Mouse (Mus musculus): ENCODE measurements around the gene Pla1a. TPM values are rescaled to one million over a fixed set of nuclear protein-coding genes. Genes with fewer than 3 reads are reported as not detected.

Pla1a gene
- polyA plus RNA-seq, 1 experiment from 2014 or later, result not detected

DNA sequence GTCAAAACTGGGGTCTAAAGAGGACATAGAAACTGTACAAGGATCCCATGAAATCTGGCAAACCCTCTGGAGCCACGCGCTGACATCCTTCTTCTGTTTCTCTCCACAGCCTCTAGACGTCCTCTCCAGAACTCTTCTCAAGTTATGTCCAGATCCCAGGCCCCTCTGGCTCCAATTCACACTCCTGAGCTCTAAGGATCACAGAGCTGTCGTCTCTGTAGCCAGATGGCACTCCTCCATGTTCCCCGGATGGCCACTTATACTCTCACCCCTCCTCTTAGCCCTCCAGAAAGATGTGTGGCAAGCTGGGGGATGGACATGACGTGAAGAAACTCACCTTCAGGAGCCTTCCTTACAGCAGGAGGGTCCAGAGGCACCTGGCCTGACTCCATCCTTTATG lies 55.4 kb downstream of the Pla1a start:
- Histone ChIP-seq H3K79me2 (ENCODE audit: inconsistent target) (no peaks in the 10 kb centered on the region), H3K4me3 (ENCODE audit: inconsistent target) (no peak overlapping the region), H3K27ac (no peak overlapping the region), H3K36me3 (ENCODE audit: inconsistent target) (no peaks in the 10 kb centered on the region)
- WGBS (ENCODE audit: missing documents), result 97% methylated on average over 6 of the region's 6 CpGs

DNA sequence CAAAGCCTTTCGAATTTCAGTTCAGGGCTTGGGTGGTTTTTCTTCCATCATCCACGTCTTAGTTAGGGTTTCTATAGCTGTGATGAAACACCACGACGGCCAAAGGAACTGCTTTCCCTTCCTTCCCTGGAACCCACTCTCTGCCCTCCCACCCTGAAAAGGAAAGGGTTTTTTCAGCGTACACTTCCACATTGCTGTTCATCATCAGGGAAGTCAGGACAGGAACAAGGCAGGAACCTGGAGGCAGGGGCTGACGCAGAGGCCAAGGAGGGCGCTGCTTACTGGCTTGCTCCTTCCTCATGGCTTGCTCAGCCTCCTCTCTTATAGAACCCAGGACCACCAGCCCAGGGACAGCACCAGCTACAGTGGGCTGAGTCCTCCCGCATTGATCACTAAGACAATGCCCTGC lies 56.1 kb downstream of the Pla1a start:
- WGBS (ENCODE audit: missing documents), result 21% methylated on average over 8 of the region's 8 CpGs
- H3K79me2 ChIP-seq (ENCODE audit: inconsistent target), result no peaks in the 10 kb centered on the region
- peak overlapping the region; percentile 38 for H3K4me3 ChIP-seq (ENCODE audit: inconsistent target)
- H3K36me3 ChIP-seq (ENCODE audit: inconsistent target), result no peaks in the 10 kb centered on the region
- peak overlapping the region; percentile 48 for H3K27ac ChIP-seq

DNA sequence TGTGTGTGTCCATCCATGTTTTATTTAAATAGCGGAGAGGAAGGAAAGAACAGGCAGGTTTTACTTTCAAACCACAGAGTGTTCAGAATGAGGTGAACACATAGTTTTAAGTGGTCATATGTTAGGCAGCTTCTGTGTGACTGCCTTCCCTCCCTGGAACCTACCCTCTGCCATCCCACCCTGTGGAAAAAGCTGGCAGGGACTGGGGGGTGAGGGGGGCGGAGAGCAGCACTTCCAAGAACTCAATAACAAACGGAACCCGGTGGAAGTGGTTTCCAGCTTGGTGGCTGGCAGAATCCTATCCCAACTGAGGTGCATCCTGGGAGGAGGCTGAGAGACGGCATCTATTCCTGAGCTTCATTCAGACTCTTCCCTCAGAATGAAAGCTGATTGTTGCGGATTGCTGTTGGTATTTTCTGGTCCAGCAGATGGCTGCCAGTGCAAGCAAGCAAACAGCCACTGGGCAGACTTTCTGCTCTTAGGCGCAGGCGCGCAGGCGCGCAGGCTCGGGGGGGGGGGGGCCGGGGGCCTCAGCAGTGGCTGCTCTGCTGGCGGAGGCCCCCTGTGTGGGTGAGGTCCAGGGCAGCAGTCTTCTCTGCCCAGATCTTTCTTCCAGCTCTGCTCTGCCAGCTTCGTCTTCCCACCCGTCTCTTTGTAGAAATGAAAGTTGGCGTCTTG lies 56.6 kb downstream of the Pla1a start:
- Histone ChIP-seq H3K36me3 (ENCODE audit: inconsistent target) (no peaks in the 10 kb centered on the region), H3K79me2 (ENCODE audit: inconsistent target) (no peaks in the 10 kb centered on the region), H3K27ac (peak overlapping the region; percentile 48), H3K4me3 (ENCODE audit: inconsistent target) (peak overlapping the region; percentile 38)
- 18% methylated on average over 11 of the region's 17 CpGs for WGBS (ENCODE audit: missing documents)

DNA sequence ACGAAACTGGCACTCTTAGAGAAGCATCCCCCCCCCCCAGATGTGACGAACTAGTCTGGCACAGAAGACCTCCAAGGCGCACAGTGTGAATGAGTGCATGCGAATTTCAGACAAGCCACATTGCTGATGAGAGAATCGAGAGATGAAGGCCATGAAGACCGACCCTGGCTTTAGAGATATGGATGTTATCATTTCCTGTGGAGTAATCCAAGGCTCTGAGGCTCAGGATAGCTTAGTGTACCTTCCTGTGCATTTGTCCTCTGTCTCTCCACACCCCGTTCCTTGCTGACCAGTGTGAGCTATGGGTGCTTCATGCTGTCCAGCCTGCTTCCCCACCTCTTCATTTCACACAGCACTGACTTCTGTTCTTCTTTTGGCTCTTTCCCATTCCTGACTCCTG lies 57.8 kb downstream of the Pla1a start:
- H3K79me2 ChIP-seq (ENCODE audit: inconsistent target), result no peaks in the 10 kb centered on the region
- H3K4me3 ChIP-seq (ENCODE audit: inconsistent target), result no peak overlapping the region
- H3K36me3 ChIP-seq (ENCODE audit: inconsistent target), result no peaks in the 10 kb centered on the region
- no peak overlapping the region for H3K27ac ChIP-seq
- WGBS (ENCODE audit: missing documents), result 86% methylated on average over 7 of the region's 7 CpGs

DNA sequence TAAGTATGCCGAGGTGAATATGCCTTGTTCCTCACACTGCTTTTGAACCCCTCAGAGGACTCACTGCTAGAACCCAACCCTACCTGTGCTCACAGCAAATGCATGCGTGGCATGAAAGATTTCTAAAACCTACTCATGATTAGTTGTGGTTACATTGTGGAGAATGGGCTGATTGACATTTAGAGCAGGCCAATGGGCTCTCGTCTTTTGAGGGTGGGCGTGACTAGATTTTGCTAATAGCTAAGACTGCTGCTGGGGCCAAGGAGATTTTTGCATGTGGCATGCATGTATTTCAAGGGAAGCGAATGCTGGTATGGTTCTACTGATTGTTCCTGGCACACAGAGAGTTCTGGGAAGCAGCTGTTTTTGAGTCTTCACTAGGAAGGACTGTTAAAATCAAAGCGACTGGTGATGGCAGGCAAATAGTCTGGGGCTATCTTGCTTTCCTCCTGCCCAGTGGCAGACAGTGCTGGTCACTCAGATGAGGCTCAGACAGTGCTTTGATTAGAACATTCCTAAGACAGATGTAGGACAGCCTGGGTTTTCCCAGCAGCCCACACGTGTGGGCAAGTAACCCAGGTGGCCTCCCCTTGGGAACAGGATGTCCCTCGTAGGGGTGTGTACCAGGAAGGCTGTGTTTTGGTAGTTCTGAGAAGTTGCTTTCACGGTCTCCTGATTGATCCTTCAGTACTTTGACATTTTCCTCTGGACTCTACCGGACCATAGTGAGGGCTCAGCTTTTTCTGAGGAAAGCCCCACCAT lies 58.4 kb downstream of the Pla1a start:
- Histone ChIP-seq H3K36me3 (ENCODE audit: inconsistent target) (no peaks in the 10 kb centered on the region), H3K27ac (no peak overlapping the region), H3K79me2 (ENCODE audit: inconsistent target) (no peaks in the 10 kb centered on the region), H3K4me3 (ENCODE audit: inconsistent target) (no peak overlapping the region)
- 87% methylated on average over 10 of the region's 10 CpGs for WGBS (ENCODE audit: missing documents)

DNA sequence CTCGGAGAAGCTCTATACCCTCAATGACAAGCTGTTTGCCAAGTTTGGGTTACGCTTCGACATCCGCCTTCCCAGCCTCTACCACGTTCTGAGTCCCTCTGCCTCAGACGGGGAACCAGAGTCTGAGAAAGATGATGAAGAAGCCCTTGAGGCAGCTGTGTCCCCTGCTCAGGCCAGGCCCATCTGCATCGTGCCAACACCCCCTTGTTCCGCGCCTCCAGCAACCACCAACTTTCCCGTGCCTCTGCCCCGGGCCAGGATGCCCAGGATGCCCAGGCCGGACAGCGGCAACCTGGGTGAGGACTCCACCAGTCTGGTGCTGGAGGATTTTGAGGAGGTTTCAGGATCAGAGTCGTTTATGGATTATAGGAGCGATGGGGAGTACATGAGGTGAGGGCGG lies 59.0 kb downstream of the Pla1a start:
- Histone ChIP-seq H3K36me3 (ENCODE audit: inconsistent target) (no peaks in the 10 kb centered on the region), H3K27ac (no peak overlapping the region), H3K79me2 (ENCODE audit: inconsistent target) (no peaks in the 10 kb centered on the region), H3K4me3 (ENCODE audit: inconsistent target) (no peak overlapping the region)
- 92% methylated on average over 16 of the region's 16 CpGs for whole genome bisulfite sequencing (ENCODE audit: missing documents)

DNA sequence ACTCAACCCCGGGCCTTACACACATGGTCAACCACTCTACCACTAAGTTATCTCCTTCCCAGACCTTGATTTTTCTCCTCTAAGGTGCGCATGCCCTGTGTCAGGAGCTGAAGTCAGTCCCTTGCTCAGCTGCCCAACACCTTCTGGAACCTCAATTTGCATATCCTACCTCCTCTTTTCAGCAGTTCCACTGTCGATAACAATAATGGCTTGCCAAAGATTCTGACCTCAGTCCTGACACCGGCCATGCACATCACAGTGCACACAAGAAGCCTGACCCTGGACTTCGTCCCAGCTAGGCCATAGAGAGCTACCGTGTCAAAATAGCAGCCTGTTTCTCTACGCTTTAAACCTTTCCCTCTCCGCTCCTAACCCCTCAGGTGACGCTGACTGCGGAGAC lies 59.5 kb downstream of the Pla1a start:
- 93% methylated on average over 10 of the region's 10 CpGs for WGBS (ENCODE audit: missing documents)
- no peak overlapping the region for H3K27ac ChIP-seq

DNA sequence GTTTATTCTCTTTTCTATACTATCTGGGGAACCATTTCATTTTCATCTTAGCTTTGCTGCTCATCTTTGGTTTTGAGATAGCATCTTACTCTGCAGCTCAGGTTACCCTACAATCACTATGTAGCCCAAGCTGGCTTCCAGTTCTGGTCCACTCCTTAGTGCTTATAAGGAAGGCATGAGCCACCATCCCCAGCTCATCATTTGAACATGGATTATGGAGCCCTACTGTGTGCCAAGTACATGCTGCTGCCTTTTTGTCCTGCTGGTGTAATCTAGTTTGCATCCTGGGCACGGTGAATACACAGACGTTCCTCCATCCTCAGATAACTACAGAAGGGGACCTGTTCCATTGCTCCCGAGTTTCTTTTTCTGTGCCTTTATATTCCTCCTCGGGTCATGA lies 60.1 kb downstream of the Pla1a start:
- no peak overlapping the region for H3K4me3 ChIP-seq (ENCODE audit: inconsistent target)

More for the DNA sequence above, 59.5 kb downstream of the Pla1a start:
- Histone ChIP-seq H3K79me2 (ENCODE audit: inconsistent target) (no peaks in the 10 kb centered on the region), H3K36me3 (ENCODE audit: inconsistent target) (no peaks in the 10 kb centered on the region), H3K4me3 (ENCODE audit: inconsistent target) (no peak overlapping the region)

DNA sequence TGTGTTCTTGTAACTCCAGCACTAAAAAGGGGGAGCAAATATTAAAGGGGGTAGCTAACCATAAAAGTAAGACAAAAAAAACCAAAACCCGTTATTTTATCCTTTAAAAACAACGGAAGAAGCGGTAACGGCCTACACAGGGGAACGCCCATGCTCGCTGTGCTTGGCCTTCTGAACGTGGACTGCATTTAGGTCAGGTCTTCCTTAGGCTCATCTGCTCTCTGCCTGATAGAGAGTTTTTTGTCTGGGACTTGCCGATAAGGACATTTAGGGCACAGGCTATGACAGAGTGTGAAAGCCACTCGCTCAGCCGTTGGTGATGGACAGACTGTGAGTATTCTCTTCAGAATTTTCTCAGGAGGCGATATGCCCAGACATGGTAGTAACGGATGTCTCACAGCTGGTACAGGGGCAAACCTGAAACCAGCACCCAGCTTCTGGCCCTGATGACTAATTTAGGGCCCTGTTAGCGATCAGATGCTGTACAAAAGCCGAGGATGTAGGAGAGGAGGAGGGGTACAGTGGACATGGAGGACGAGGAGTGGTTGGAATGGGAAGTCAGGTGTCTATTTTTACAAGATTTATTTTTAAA lies 61.1 kb downstream of the Pla1a start:
- Histone ChIP-seq H3K4me3 (ENCODE audit: inconsistent target) (no peak overlapping the region), H3K27ac (no peak overlapping the region)

More for the DNA sequence above, 60.1 kb downstream of the Pla1a start:
- Histone ChIP-seq H3K79me2 (ENCODE audit: inconsistent target) (no peaks in the 10 kb centered on the region), H3K27ac (no peak overlapping the region), H3K36me3 (ENCODE audit: inconsistent target) (no peaks in the 10 kb centered on the region)
- WGBS (ENCODE audit: missing documents), result 88% methylated on average over 4 of the region's 4 CpGs

DNA sequence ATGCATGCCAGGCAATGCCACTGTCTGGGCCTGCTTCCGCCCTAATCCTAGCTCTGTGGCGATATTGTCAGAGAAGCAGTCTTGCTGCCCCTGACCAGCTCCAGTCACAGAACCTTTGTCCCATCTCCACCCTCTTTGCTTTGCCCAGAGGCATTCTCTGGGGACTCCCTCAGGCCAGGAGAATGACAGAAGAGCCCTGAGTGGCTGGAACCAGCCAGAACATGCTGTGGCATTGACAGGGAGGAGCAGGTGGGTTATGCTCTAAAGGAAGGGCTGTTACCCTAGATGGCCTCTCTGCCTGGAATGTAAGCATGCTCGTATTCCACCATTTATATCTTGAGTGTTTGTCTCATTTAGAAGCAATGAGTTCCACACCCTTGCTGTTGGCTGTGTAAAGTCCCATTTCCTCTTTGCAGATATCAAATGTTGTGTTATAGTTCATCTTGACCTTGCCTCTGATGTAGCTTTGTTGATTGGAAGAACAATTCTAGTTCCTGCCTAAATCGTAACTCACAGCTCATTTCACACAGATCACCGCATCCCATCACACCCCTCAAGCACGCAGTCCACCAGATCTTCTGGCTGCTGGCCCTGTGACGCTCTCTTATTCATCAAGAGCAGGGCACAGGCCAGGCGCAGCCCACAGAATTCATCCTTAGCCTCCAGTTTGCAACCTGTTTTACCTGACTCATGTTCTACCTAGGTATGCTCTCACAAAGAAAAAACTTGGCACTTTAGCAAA lies 62.1 kb downstream of the Pla1a start:
- Histone ChIP-seq H3K79me2 (ENCODE audit: inconsistent target) (no peaks in the 10 kb centered on the region), H3K36me3 (ENCODE audit: inconsistent target) (no peaks in the 10 kb centered on the region), H3K4me3 (ENCODE audit: inconsistent target) (no peak overlapping the region), H3K27ac (no peak overlapping the region)
- WGBS (ENCODE audit: missing documents), result 92% methylated on average over 8 of the region's 8 CpGs

More for the DNA sequence above, 61.1 kb downstream of the Pla1a start:
- WGBS (ENCODE audit: missing documents), result 97% methylated on average over 15 of the region's 15 CpGs
- Histone ChIP-seq H3K36me3 (ENCODE audit: inconsistent target) (no peaks in the 10 kb centered on the region), H3K79me2 (ENCODE audit: inconsistent target) (no peaks in the 10 kb centered on the region)

DNA sequence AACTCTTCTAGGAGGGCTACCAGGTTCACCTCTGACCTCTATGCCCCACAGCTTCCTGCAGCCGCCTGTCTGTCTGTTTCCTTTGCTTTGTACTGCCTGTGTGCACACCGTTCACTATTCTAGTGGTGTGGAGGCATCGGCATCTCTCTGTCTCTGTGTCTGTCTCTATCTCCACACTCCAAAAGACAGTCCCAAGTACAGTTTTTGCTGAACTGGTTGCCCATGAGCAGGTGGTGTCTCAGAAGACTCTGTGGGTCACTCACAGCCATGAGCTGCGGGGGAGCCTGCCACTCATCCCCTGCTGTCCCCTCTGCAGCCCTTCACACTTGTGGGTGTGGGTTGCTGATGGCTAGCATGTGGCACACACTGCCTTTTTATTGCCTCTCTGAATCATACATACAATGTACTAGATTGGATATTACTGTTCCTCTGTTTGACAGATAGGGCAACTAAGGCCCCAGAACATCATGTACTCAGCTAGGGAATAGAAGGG lies 62.9 kb downstream of the Pla1a start:
- Histone ChIP-seq H3K4me3 (ENCODE audit: inconsistent target) (no peak overlapping the region), H3K36me3 (ENCODE audit: inconsistent target) (no peaks in the 10 kb centered on the region), H3K79me2 (ENCODE audit: inconsistent target) (no peaks in the 10 kb centered on the region), H3K27ac (no peak overlapping the region)
- 93% methylated on average over 4 of the region's 4 CpGs for WGBS (ENCODE audit: missing documents)

DNA sequence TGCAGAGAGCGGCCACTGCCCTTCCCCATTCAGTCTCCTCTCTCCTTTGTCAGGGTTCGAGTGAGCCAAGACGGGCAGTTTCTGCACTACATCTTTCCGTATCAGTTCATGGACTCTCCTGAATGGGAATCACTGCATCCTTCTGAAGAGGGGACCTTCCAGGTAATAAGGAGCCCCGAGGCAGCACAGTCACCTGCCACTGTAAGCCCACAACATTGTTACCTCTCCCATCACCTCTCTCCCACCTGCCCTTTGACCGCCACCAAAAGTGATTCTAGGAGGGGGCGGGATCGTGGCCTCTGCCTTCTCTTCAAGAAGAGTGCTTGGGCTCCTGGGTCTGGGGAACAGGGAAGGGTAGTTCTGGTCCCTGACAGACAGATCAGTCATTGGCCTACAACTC lies 63.5 kb downstream of the Pla1a start:
- 92% methylated on average over 8 of the region's 8 CpGs for WGBS (ENCODE audit: missing documents)
- Histone ChIP-seq H3K27ac (no peak overlapping the region), H3K4me3 (ENCODE audit: inconsistent target) (no peak overlapping the region), H3K79me2 (ENCODE audit: inconsistent target) (no peaks in the 10 kb centered on the region), H3K36me3 (ENCODE audit: inconsistent target) (no peaks in the 10 kb centered on the region)

DNA sequence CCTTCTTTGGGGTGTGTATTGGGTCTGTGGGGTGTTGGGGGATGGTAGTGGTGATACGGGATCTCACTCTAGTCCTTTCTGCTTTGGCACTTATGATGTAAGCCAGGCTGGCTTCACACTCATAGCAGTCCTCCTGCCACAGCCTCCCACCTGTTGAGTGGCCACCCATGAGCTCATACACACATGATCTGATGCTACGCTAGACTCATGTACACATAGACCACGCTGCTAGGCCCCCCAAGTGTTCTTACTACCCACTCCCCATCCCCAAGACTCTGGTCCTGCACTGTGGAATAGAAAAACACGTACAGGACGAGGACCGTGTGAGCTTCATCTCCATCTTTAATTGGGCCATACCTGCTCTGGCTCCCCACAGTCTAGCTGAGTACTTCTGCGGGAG lies 63.9 kb downstream of the Pla1a start:
- no peaks in the 10 kb centered on the region for H3K36me3 ChIP-seq (ENCODE audit: inconsistent target)
- H3K27ac ChIP-seq, result no peak overlapping the region
- H3K4me3 ChIP-seq (ENCODE audit: inconsistent target), result no peak overlapping the region
- no peaks in the 10 kb centered on the region for H3K79me2 ChIP-seq (ENCODE audit: inconsistent target)
- WGBS (ENCODE audit: missing documents), result 98% methylated on average over 7 of the region's 7 CpGs

DNA sequence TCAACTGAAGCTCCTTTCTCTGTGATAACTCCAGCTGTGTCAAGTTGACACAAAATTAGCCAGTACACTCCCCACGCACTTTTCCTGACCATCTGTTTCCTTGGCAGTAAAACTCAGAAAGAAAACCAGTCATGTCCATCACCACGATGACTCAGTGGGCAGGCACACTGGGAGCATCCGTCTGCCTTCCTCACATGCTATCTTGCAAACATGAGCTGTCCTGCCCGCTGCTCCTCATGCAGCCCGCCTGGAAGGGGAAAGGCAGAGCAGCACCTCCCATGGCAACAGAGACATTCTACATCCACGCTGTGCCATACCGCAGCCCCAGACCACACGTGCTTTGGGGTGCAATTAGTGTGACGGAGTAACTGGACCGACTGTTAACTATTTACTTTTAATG lies 64.6 kb downstream of the Pla1a start:
- WGBS (ENCODE audit: missing documents), result 46% methylated on average over 10 of the region's 10 CpGs
- Histone ChIP-seq H3K27ac (no peak overlapping the region), H3K4me3 (ENCODE audit: inconsistent target) (no peak overlapping the region), H3K36me3 (ENCODE audit: inconsistent target) (no peaks in the 10 kb centered on the region), H3K79me2 (ENCODE audit: inconsistent target) (no peaks in the 10 kb centered on the region)
